Comparison of ENCODE assay signal across 33 mouse cellular contexts in genomic region chr16:94990114-94990513, GRCm38 (mm10). TPM values are rescaled to one million over a fixed set of nuclear protein-coding genes. Genes with fewer than 3 reads are reported as not detected.
"Had no signal": no experiment of that assay in that cellular context is flagged by ENCODE, and none has a peak within 500 bp of the region (broad histone marks: within the 10 kb centered on the region; RNA-seq: fewer than 3 reads in every experiment).

No protein-coding gene starts in this region.

- H3K4me3 ChIP-seq: heart, adult 2 months; heart, embryonic 10.5 days; heart, embryonic 12.5 days; hindbrain, embryonic 10.5 days; hindbrain, embryonic 12.5 days; intestine, embryonic 15.5 days; kidney, embryonic 15.5 days; limb, embryonic 13.5 days; limb, embryonic 15.5 days; liver, embryonic 12.5 days had no signal

- ATAC-seq: hindbrain, embryonic 16.5 days; inflammation-experienced regulatory T-cells, adult 6 months; intestine, embryonic 15.5 days; intestine, postnatal 0 days; liver, embryonic 12.5 days had no signal

- H3K36me3 ChIP-seq: heart, embryonic 10.5 days; heart, embryonic 12.5 days; hindbrain, embryonic 10.5 days; hindbrain, embryonic 12.5 days; intestine, embryonic 15.5 days; kidney, embryonic 15.5 days; limb, embryonic 13.5 days; limb, embryonic 15.5 days; liver, embryonic 12.5 days had no signal

- H3K4me1 ChIP-seq: heart, embryonic 10.5 days; heart, embryonic 12.5 days; hindbrain, embryonic 10.5 days; hindbrain, embryonic 12.5 days; intestine, embryonic 15.5 days; kidney, embryonic 15.5 days; limb, embryonic 13.5 days; limb, embryonic 15.5 days; liver, embryonic 12.5 days had no signal

- H3K27ac ChIP-seq: heart, adult 2 months; heart, embryonic 10.5 days; hindbrain, embryonic 10.5 days; hindbrain, embryonic 12.5 days; hindbrain, embryonic 14.5 days; intestine, embryonic 15.5 days; kidney, embryonic 15.5 days; kidney, postnatal 0 days; limb, embryonic 13.5 days; limb, embryonic 15.5 days; liver, embryonic 12.5 days; liver, embryonic 14.5 days had no signal

- DNase-seq: gastrocnemius, postnatal 14 days; gastrocnemius, postnatal 36 days; heart, adult 11 months; heart, adult 2 months; heart, postnatal 10 days; heart, postnatal 4 days; kidney, adult 18-20 months; kidney, adult 9 months; kidney, postnatal 14 days; kidney, postnatal 36 days; layer of hippocampus, adult 9-11 months; layer of hippocampus, postnatal 36 days; left cerebral cortex, postnatal 4 days had no signal

- H3K27me3 ChIP-seq: intestine, embryonic 15.5 days; limb, embryonic 15.5 days had no signal

RNA-seq across cellular contexts. Expression of gene Kcnj6, which starts 7.4 kb away (rescaled TPM):
- polyA plus RNA-seq: gonadal fat pad, adult 2 months; heart, adult 2 months; hindbrain, embryonic 10.5 days; inflammation-experienced regulatory T-cells, adult 6 months; intestine, postnatal 0 days; kidney, embryonic 15.5 days; kidney, postnatal 0 days; large intestine, adult 2 months; limb, embryonic 11.5 days; limb, embryonic 13.5 days; limb, embryonic 15.5 days; liver, adult 2 months; liver, embryonic 12.5 days; liver, embryonic 14.5 days; liver, embryonic 16.5 days had no signal
